Mouse (Mus musculus) spleen, postnatal 4 days (tissue): ENCODE measurements at regions not wholly inside any gene's neighbourhood (a gene's known extent, or its start where the extent isn't known, plus 50 kb on each side); places are given as distances from the start of the nearest gene placed in this dataset.

Experiments
- DNase-seq, 2 experiments: peaks; one replicate each; pipeline ENCODE4 v3.0.0; 2022; ENCODE audit warnings: low spot score in 2 of 2

GRCm38 (mm10) chr17:62083281-62083680 lies 797.8 kb downstream of the Efna5 start:
- no peak for DNase-seq

- no peak for DNase-seq
These were observed 803.5 kb downstream of the Efna5 start for GRCm38 (mm10) chr17:62077604-62078003.

- DNase-seq = no peak
These were observed 816.2 kb downstream of the Efna5 start for GRCm38 (mm10) chr17:62064939-62065338.

- no peak for DNase-seq
These were observed 823.1 kb downstream of the Efna5 start for GRCm38 (mm10) chr17:62058016-62058415.

GRCm38 (mm10) chr17:62054801-62055200 lies 826.3 kb downstream of the Efna5 start:
- no peak for DNase-seq

DNA sequence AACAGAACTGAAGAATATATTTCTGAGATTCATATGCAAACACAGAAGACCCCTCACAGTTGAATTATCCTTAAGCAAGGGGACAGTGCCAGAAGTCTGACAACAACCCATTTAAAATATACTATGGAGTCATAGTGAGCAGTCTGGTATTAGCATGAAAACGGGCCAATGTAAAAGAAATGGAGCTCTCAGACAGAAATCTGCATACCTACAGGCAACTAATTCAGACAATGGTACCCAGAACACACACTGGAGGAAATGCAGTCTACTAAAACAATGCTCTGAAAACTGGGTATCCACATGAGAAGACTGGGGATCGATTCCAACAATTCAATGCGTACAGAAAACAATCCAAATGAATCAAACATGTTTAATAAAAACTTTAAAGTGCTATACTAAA lies 832.1 kb downstream of the Efna5 start:
- DNase-seq = no peak

DNA sequence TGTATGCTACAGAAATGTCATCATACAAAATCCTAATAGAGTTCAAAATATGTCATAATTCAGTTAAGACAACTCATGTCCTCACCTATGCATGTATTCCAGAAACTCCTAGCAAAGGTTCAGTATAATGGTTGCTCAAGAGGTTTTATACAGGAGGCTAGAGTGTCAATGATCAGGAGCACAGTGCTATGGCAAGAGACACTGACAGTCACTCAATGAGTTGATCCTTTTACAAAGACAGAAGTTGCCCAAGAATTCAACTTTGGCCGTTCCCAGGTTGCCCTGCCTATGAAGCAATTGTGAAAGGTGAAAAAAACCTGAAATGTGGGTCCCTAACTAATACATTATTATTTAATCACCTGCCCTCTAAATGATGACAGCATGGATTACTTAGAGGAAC lies 850.5 kb downstream of the Efna5 start:
- DNase-seq = no peak
